Mouse (Mus musculus): ENCODE data around the gene Ggta1. TPM values are rescaled to one million over a fixed set of nuclear protein-coding genes. Genes with fewer than 3 reads are reported as not detected.

The Ggta1 gene
- polyA plus RNA-seq, 1 experiment from 2014 or later, result 26.7 TPM

DNA sequence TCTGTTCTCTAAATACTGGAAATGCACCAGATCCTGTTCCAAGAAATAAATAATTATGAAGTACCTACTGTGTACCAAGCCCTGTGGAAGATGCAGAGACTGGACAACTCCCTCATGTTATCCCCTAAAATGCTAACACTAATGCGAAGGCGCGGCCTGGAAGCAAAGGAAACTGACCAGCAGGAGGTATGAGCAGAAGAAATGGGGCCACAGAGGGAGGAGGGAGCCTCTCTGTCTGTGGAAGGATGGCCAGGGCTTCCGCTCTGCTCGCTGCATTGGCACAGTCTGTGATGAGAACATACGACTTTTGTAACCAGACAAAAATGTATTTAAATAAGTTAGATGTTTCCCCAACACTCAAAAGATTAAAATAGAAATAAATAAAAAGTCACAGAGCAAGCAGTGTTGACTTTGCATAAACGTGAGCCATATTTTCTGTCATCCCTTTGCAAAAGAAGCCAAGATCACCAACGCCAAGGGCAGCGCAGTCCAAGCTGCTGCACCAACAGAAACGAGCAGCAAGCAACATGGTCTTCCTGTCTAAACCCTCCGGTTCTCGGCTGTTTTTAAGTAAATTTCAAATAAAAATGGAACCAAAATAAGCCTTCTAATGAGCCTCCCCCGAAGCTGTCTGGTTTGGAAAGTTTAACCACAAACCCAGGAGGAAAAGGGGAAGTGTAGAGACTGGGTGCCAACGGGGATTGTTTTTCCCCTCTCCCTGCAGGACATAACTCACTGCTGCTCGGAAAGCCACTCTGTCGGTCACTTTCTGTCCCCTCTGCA is 18.9 kb downstream of the Ggta1 start:
- no peaks in the 10 kb centered on the region for H3K9me3 ChIP-seq
- WGBS, result 45% methylated on average over 16 of the region's 16 CpGs
- no peak overlapping the region for H3K4me3 ChIP-seq (replicated peaks)
- H3K9ac ChIP-seq, result no peak overlapping the region
- H3K4me1 ChIP-seq, result peaks cover 74% of the 10 kb centered on the region
- peak overlapping the region; percentile 81 for H3K27ac ChIP-seq
- peak overlapping the region; percentile 32 for H3K4me2 ChIP-seq
- no peak for ATAC-seq (ENCODE audit: insufficient read depth, low FRiP score, low read depth)
- no peaks in the 10 kb centered on the region for H3K27me3 ChIP-seq (replicated peaks)
- no peaks in the 10 kb centered on the region for H3K36me3 ChIP-seq

DNA sequence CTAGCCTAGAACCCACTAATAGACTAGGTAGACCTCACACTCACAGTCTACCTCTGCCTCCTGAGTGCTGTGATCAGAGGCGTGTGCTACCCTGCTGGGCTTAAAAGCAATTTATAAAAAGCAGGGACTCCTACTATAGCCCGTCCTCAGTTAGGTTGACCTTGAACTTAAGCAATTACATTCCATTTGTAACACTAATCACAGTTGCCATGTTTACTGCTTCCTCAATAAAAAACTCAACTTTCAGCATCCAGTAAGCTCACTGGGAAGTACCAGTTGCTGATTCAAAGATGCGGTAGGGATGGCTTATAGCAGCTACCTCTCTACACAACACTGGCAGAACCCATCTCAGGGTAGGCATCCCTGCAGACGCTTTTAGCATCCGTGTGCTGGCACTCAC is 19.7 kb downstream of the Ggta1 start:
- Histone ChIP-seq H3K4me1 (peaks cover 67% of the 10 kb centered on the region), H3K27me3 (replicated peaks) (no peaks in the 10 kb centered on the region), H3K27ac (peak overlapping the region; percentile 81; the same call in 1 of the 2 replicates), H3K36me3 (no peaks in the 10 kb centered on the region), H3K4me3 (replicated peaks) (no peak overlapping the region), H3K9ac (no peak overlapping the region), H3K4me2 (no peak overlapping the region), H3K9me3 (no peaks in the 10 kb centered on the region)
- no peak for ATAC-seq (ENCODE audit: insufficient read depth, low FRiP score, low read depth)
- 74% methylated on average over 5 of the region's 5 CpGs for WGBS

DNA sequence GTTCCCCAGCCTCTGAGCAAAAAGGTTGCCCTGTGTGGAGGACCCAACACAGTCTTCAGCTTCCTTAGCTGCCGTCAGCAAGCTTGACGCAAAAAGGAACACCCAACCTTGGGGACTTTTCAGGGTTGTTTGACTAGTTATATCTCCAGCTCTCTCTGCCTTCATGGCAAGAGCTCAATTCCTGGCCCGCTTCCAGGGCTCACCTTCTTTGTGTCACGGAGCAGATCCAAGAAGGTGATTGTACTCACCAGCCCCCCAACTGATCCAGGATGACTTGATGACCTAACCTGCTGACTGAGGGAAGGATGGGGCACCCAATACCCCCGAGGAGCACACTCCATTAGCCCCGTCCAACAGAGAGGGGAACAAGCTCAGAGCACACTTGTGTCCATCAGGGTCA is 21.0 kb downstream of the Ggta1 start:
- no peaks in the 10 kb centered on the region for H3K9me3 ChIP-seq
- 74% methylated on average over 6 of the region's 6 CpGs for WGBS
- no peaks in the 10 kb centered on the region for H3K36me3 ChIP-seq
- H3K4me3 ChIP-seq (replicated peaks), result no peak overlapping the region
- no peaks in the 10 kb centered on the region for H3K27me3 ChIP-seq (replicated peaks)
- peak overlapping the region; percentile 70 for H3K27ac ChIP-seq
- H3K4me1 ChIP-seq, result peaks cover 54% of the 10 kb centered on the region
- no peak overlapping the region for H3K4me2 ChIP-seq
- ATAC-seq (ENCODE audit: insufficient read depth, low FRiP score, low read depth), result no peak
- H3K9ac ChIP-seq, result no peak overlapping the region

- no peaks in the 10 kb centered on the region for H3K36me3 ChIP-seq
- H3K9me3 ChIP-seq, result no peaks in the 10 kb centered on the region
- no peak for ATAC-seq (ENCODE audit: insufficient read depth, low FRiP score, low read depth)
- peak overlapping the region; percentile 70 for H3K27ac ChIP-seq
- no peak overlapping the region for H3K9ac ChIP-seq
- WGBS, result 72% methylated on average over 6 of the region's 6 CpGs
- H3K4me3 ChIP-seq (replicated peaks), result no peak overlapping the region
- peaks cover 48% of the 10 kb centered on the region for H3K4me1 ChIP-seq
- no peak overlapping the region for H3K4me2 ChIP-seq
- no peaks in the 10 kb centered on the region for H3K27me3 ChIP-seq (replicated peaks)
Observed at GRCm38 (mm10) chr2:35441419-35441818, 21.6 kb downstream of the Ggta1 start.

DNA sequence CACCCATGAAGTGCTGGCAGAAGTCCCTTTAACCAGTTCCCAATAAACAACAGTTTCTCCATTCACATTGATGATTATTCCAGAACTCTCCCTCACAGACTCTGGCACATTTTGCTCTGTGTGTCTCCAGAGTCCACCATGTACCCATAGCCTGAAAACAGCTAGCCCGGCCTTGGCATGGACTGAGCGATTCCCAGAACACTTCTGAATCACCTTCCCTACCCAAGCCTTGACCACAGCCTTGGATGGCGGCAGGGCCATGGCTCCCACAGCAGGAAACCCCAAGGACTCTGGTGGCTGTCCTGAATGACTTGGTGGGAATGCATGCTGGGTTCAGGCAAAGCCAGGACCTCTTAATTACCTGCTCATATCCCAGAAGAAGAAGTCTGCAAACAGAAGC is 22.6 kb downstream of the Ggta1 start:
- H3K27ac ChIP-seq, result peak overlapping the region; percentile 59; the same call in 1 of the 2 replicates
- no peak overlapping the region for H3K9ac ChIP-seq
- peaks cover 40% of the 10 kb centered on the region for H3K4me1 ChIP-seq
- H3K27me3 ChIP-seq (replicated peaks), result no peaks in the 10 kb centered on the region
- no peaks in the 10 kb centered on the region for H3K36me3 ChIP-seq
- no peak for ATAC-seq (ENCODE audit: insufficient read depth, low FRiP score, low read depth)
- H3K9me3 ChIP-seq, result no peaks in the 10 kb centered on the region
- no peak overlapping the region for H3K4me3 ChIP-seq (replicated peaks)
- WGBS, result 90% methylated on average over 3 of the region's 3 CpGs
- no peak overlapping the region for H3K4me2 ChIP-seq

DNA sequence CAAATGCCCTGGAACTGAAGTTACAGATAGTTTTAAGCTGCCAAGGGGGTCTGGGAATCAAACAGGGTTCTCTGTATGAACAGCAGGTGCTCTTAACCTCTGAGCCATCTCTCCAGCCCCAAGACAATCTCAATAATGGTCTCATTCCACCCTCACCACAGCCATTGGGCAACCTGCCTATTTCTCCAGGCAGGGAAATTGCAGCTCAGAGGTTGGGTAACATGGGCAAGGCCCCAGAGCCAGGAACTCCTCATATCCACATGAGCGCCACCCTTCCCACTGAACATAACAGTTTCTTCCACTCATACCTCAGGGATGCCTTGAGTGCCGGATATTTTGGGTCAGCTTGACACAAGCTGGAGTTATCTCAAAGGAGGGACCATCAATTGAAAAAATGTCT is 25.2 kb downstream of the Ggta1 start:
- no peak for ATAC-seq (ENCODE audit: insufficient read depth, low FRiP score, low read depth)
- H3K9me3 ChIP-seq, result no peaks in the 10 kb centered on the region
- H3K36me3 ChIP-seq, result no peaks in the 10 kb centered on the region
- no peaks in the 10 kb centered on the region for H3K27me3 ChIP-seq (replicated peaks)
- H3K4me2 ChIP-seq, result no peak overlapping the region
- H3K4me1 ChIP-seq, result peaks cover 44% of the 10 kb centered on the region
- no peak overlapping the region for H3K9ac ChIP-seq
- WGBS, result 91% methylated on average over 2 of the region's 2 CpGs
- H3K27ac ChIP-seq, result no peak overlapping the region
- H3K4me3 ChIP-seq (replicated peaks), result no peak overlapping the region

DNA sequence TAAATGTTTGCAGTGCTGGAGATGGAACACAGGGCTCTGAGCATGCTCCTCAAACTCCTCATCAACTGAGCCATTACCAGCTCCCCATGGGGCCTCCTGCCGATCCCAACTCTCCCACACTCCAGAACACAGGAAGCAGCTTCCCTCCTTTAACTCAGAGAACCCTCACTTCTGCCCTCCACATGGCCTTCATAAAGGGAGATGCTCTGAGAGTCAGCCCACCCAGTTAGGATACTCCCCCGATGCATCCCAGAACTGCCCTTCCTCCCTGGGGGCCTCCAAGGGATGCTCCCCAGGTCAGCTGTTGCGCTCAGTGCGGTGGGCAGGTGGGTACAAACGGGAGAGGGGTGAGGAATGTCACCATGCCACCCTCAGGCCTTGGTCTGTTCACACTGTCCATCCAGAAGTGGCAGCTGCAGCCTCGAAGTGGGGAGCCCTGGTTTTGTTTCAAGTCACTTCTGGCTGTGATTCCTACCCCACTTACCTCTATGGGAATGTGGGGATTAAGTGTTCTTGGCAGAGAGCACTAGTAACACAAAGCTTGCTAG is 28.4 kb downstream of the Ggta1 start:
- ATAC-seq (ENCODE audit: insufficient read depth, low FRiP score, low read depth), result no peak

DNA sequence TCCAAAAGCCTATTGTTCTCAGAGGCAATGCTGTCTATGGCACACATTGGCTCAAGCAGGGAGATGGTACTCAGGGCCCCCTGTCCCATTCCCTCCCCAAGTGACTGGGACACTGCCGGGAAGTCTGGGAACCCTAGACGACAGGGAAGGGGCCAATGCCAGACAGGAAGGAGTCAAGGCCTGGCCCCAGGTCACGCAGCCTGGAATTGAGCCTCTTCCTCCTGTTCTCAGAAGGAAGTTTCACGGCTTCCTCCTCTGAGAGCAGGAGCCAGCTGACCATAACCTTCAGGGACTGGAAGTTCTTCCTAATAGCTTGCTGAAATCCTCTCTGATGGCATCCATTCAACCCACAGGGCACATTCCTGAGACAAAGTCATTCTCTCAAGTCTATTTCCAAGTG is 29.6 kb downstream of the Ggta1 start:
- Histone ChIP-seq H3K4me2 (no peak overlapping the region), H3K36me3 (no peaks in the 10 kb centered on the region), H3K4me3 (replicated peaks) (no peak overlapping the region), H3K9me3 (no peaks in the 10 kb centered on the region), H3K4me1 (peaks cover 35% of the 10 kb centered on the region), H3K27ac (peak overlapping the region; percentile 81), H3K27me3 (replicated peaks) (no peaks in the 10 kb centered on the region), H3K9ac (no peak overlapping the region)
- no peak for ATAC-seq (ENCODE audit: insufficient read depth, low FRiP score, low read depth)
- WGBS, result 60% methylated on average over 4 of the region's 4 CpGs

More for the DNA sequence above, 28.4 kb downstream of the Ggta1 start:
- H3K9me3 ChIP-seq, result no peaks in the 10 kb centered on the region
- H3K9ac ChIP-seq, result no peak overlapping the region
- H3K4me2 ChIP-seq, result no peak overlapping the region
- H3K4me1 ChIP-seq, result peaks cover 35% of the 10 kb centered on the region
- no peak overlapping the region for H3K4me3 ChIP-seq (replicated peaks)
- H3K27ac ChIP-seq, result peak overlapping the region; percentile 65
- H3K27me3 ChIP-seq (replicated peaks), result no peaks in the 10 kb centered on the region
- 67% methylated on average over 6 of the region's 6 CpGs for WGBS
- no peaks in the 10 kb centered on the region for H3K36me3 ChIP-seq

DNA sequence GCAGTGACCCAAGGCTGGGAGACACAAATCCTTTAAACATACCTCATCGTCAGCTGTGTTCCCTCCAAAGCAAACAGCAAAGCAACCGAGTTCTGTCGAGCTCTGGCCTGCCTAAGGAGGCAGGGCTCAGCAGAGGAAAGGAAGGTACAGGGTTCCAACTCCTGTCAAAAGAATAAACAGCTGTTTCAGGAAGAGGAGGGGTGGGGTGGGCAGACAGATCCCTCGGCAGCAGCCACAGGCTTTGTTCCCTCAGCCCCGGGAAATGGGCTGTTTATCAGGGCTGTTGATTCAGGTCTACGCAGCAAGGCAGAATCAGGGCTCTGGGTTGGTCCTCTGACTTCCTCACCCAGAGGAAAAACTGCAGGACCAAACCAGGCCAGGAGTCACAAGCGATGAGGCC is 30.6 kb downstream of the Ggta1 start:
- Histone ChIP-seq H3K4me1 (peaks cover 35% of the 10 kb centered on the region), H3K27ac (peak overlapping the region; percentile 81), H3K27me3 (replicated peaks) (no peaks in the 10 kb centered on the region), H3K36me3 (no peaks in the 10 kb centered on the region), H3K9ac (no peak overlapping the region), H3K4me2 (peak overlapping the region; percentile 36), H3K9me3 (no peaks in the 10 kb centered on the region), H3K4me3 (replicated peaks) (peak overlapping the region; percentile 5; the same call in 1 of the 2 replicates)
- WGBS, result 17% methylated on average over 7 of the region's 7 CpGs
- ATAC-seq (ENCODE audit: insufficient read depth, low FRiP score, low read depth), result peak; percentile 33; the same call in 1 of the 2 replicates

- H3K36me3 ChIP-seq, result no peaks in the 10 kb centered on the region
Observed at GRCm38 (mm10) chr2:35432011-35432410, 31.0 kb downstream of the Ggta1 start.

GRCm38 (mm10) chr2:35430806-35431205 is 32.2 kb downstream of the Ggta1 start:
- Histone ChIP-seq H3K9me3 (no peaks in the 10 kb centered on the region), H3K4me3 (replicated peaks) (no peak overlapping the region), H3K27me3 (replicated peaks) (no peaks in the 10 kb centered on the region), H3K27ac (no peak overlapping the region), H3K4me2 (no peak overlapping the region), H3K4me1 (peaks cover 35% of the 10 kb centered on the region), H3K36me3 (no peaks in the 10 kb centered on the region), H3K9ac (no peak overlapping the region)
- 80% methylated on average over 8 of the region's 8 CpGs for WGBS
- ATAC-seq (ENCODE audit: insufficient read depth, low FRiP score, low read depth), result no peak

More at GRCm38 (mm10) chr2:35432011-35432410, 31.0 kb downstream of the Ggta1 start:
- H3K4me3 ChIP-seq (replicated peaks), result peak overlapping the region; percentile 5; the same call in 1 of the 2 replicates
- no peaks in the 10 kb centered on the region for H3K27me3 ChIP-seq (replicated peaks)
- H3K9me3 ChIP-seq, result no peaks in the 10 kb centered on the region
- H3K9ac ChIP-seq, result no peak overlapping the region
- peak overlapping the region; percentile 81 for H3K27ac ChIP-seq
- peak; percentile 68; the same call in 1 of the 2 replicates for ATAC-seq (ENCODE audit: insufficient read depth, low FRiP score, low read depth)
- peak overlapping the region; percentile 36 for H3K4me2 ChIP-seq
- WGBS, result 19% methylated on average over 7 of the region's 7 CpGs
- H3K4me1 ChIP-seq, result peaks cover 35% of the 10 kb centered on the region

DNA sequence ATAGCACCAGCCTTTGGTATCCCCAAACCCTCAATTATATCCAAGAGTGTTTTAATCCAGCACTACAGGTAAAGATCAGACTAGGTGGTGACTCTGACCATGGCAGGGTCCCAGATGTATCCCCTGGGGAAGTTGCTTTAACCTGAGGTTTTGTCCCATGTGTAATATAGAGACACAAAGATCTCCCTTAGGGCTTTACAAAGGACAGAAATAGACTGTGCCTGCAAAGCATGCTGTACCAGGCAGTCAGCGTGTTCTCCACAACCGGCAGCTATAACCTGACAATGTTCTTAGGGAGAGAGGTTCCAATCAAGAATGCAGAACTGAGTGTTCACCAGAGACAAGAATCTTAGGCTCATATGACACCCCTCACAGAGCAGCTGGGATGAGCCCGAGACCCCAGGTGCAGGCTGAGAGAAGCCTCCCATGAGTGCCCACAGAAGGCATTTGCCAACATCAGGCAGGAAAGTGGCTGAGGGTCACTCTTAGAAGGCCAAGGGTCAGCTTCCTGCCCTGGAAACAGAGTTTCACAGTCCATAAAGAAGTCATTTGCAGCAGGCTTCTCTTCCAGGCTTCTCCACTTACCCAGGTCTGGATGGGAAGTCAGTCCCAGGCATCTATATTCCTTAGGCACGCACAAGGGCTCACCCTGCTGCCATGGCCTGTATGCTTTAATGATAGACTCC is 34.3 kb downstream of the Ggta1 start:
- no peaks in the 10 kb centered on the region for H3K9me3 ChIP-seq
- H3K27ac ChIP-seq, result no peak overlapping the region
- H3K27me3 ChIP-seq (replicated peaks), result no peaks in the 10 kb centered on the region
- no peak for ATAC-seq (ENCODE audit: insufficient read depth, low FRiP score, low read depth)
- no peak overlapping the region for H3K4me3 ChIP-seq (replicated peaks)
- no peaks in the 10 kb centered on the region for H3K36me3 ChIP-seq
- H3K9ac ChIP-seq, result no peak overlapping the region
- H3K4me2 ChIP-seq, result no peak overlapping the region
- 77% methylated on average over 4 of the region's 4 CpGs for WGBS
- peaks cover 21% of the 10 kb centered on the region for H3K4me1 ChIP-seq
